Mouse (Mus musculus) gastrocnemius, adult 18-20 months (tissue): ENCODE measurements at regions not wholly inside any gene's neighbourhood (a gene's known extent, or its start where the extent isn't known, plus 50 kb on each side); places are given as distances from the start of the nearest gene placed in this dataset. TPM values are rescaled to one million over a fixed set of nuclear protein-coding genes. Genes with fewer than 3 reads are reported as not detected.
"Not testable (repeated sequence)": the region's sequence is repeated elsewhere in the genome, so short reads cannot be mapped to it uniquely, and the experiment has no call there.

Source experiments
- DNase-seq: peaks from one replicate; pipeline ENCODE4 v3.0.0; 2021; ENCODE audit warnings: low spot score
- microRNA-seq: library from miRNA; unstranded; fragments of <30 nt; microRNA quantifications from one replicate; pipeline ENCODE4 v1.2.0, GENCODE M21; 2021

DNA sequence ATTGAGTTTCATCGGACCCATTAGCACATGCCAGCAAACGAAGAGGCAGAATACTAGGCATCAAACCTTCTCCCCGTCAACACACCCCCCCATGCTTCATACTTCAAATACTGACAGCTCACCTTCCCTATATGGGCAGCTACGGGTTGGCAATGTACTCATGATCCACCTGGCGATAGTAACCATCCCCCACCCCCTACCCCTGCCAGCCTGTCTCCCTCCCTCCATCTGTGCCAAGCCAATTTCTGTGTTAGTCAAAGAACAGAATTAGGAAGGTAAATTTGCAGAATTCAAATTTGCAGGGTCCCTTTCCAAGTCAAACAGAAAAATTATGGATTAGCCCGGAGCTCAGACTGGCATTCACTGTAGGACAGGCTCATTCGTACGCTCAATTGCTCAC lies 75.3 kb upstream of the Med13l start:
- no peak for DNase-seq

GRCm38 (mm10) chr5:118492522-118492921 lies 68.0 kb upstream of the Med13l start:
- DNase-seq: not testable (repeated sequence)

DNA sequence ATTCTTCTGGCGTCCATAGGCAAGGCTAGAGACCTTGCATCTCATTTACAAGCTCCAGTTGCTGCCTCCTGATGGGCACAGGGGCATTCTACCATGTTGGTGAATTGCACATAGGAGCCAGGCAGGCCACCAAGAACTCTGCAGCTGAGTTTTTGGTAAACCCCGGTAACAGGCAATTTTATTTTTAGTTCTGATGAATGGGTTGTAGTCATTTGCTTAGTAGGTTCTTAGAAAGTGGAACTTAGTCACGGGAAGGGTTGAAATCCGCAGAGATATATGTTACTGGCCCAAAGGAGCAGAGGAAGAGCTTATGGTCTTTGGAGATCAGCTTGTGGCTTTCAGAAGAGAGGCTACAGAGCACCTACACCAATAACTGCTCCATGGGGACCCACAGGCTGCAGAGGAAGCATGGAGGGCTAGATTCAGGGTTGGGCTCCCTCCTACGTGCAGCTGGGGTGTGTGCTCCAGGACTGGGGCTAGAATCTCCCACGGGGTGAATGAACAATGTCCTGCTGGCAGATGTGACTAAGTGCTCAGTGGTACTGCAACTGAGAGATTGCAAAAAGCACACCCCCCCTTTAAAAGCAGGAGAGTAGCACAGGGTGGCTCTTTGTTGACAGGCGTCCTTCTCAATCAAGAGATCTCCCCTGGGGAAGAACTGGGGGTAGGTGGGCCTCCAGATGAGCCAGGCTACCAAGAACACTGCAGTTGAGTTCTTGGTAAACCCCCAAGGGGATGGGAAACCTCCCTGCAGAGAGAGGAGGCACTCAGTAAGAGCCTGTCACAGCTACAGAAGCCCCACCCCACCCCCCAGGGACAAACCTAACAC lies 65.6 kb upstream of the Med13l start:
- DNase-seq: no peak

- no peak for DNase-seq
Measured at GRCm38 (mm10) chr5:118495478-118495760, 65.1 kb upstream of the Med13l start.

DNA sequence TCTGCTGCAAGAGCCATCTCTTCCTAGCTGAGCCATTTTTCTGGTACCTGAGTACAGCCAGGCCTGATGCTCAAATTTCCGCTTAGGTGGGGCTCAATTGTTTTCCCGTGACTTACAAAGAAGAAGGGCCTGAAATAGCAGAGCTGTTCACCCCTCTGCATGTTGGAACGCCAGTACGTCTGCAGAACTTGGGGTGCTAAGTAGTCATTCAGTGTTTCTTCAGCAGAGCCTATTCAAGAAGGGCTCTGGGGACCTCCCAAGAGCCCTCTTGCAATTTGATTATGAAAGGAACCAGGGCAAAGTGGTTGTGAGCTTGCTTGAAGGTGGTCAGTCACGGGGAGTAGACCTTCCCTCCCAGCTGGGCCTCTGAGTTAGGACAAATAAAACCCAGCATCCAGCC lies 58.9 kb upstream of the Med13l start:
- no peak for DNase-seq

DNA sequence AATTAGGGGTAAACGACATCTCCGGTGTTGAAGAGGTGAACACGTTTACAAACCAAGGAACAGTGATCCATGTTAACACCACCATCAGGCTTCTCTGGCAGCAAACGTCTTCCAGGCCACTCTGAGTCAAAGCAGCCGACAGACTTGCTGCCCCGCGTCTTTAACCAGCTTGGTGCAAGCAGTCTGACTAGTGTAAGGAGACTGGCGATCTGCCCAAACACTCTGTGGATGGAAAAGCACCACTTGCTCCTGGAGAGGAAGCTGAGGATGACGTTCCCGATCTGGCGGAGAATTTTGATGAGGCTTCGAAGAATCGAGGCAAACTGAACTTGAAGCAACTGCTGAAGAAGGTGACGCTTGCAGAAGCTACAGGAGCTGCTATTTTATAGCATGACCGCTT lies 57.5 kb upstream of the Med13l start:
- no peak for DNase-seq

GRCm38 (mm10) chr5:118504170-118504569 lies 56.3 kb upstream of the Med13l start:
- peak; percentile 32 for DNase-seq

GRCm38 (mm10) chr5:118504926-118505325 lies 55.6 kb upstream of the Med13l start:
- no peak for DNase-seq

DNA sequence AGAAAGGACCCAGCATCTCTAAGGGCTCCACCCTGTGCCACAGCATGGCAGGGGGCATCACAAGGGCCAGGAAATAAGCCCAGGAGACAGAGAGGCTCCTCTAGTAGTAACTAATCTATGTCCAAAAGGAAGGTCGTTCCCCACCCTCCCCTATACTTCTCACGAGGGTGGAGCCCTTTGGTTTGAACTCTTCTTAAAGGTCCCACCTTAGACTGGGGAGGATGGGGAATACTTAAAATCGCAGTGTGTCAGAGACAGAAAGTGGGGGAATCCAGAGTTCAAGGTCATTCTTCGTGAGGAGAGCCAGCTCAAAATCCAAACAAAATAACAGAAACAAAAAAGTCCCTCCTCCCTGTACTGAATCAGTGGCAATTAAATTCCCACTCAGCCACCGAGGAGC lies 50.6 kb upstream of the Med13l start:
- no peak for DNase-seq

Small RNA genes in the stretch of these regions (microRNA-seq; reads per million reads assigned to microRNA genes)
- gene Gm26455: not detected
